In the genomic region with DNA sequence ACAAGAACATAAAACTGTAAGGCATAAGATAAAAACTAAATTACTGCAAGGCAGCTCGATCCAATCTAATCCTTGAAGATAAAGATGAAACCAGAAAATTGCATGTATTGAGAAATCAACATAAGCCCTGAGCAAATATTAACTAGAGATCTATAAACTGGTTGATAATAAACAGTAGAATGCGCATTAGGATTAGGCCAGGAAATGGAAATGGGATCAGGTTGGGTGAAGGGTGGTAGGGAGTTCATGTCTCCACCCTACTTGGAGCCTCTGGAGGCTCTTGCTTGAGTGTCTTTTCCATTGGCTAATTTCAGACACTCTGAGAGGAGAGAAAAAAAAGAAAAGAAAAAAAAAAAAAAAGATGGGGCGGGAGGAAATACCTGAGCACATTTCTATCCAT, we compare ENCODE assay signal across 24 mouse cellular contexts.
"Had no signal": no experiment of that assay in that cellular context is flagged by ENCODE, and none has a peak within 500 bp of the region (broad histone marks: within the 10 kb centered on the region; RNA-seq: fewer than 3 reads in every experiment).

No protein-coding gene starts in this region.

- H3K9ac ChIP-seq: heart, embryonic 12.5 days; hindbrain, embryonic 12.5 days; hindbrain, embryonic 14.5 days; limb, embryonic 12.5 days; liver, embryonic 13.5 days; liver, embryonic 15.5 days; liver, postnatal 0 days had no signal

- H3K27ac ChIP-seq: gastrocnemius, adult 2 months; heart, embryonic 10.5 days; hindbrain, embryonic 10.5 days; hindbrain, embryonic 12.5 days; hindbrain, embryonic 14.5 days; layer of hippocampus, adult 2 months; limb, embryonic 10.5 days; limb, embryonic 12.5 days; liver, embryonic 13.5 days; liver, embryonic 15.5 days had no signal

- H3K4me2 ChIP-seq: heart, embryonic 12.5 days; hindbrain, embryonic 12.5 days; hindbrain, embryonic 14.5 days; limb, embryonic 12.5 days; liver, embryonic 13.5 days; liver, embryonic 15.5 days had no signal

- H3K9me3 ChIP-seq: heart, embryonic 10.5 days; heart, embryonic 12.5 days; hindbrain, embryonic 10.5 days; hindbrain, embryonic 12.5 days; limb, embryonic 10.5 days; limb, embryonic 12.5 days; liver, embryonic 13.5 days; liver, embryonic 15.5 days had no signal

- H3K4me1 ChIP-seq: heart, embryonic 10.5 days; heart, embryonic 12.5 days; liver, embryonic 13.5 days; liver, embryonic 15.5 days had no signal

- H3K27me3 ChIP-seq: heart, embryonic 12.5 days; hindbrain, embryonic 12.5 days; limb, embryonic 12.5 days; liver, embryonic 13.5 days; liver, embryonic 15.5 days had no signal

- H3K4me3 ChIP-seq: gastrocnemius, adult 2 months; heart, embryonic 10.5 days; heart, embryonic 12.5 days; hindbrain, embryonic 10.5 days; hindbrain, embryonic 12.5 days; layer of hippocampus, adult 2 months; limb, embryonic 10.5 days; limb, embryonic 12.5 days; liver, embryonic 13.5 days; liver, embryonic 15.5 days had no signal

- H3K36me3 ChIP-seq: heart, embryonic 10.5 days; heart, embryonic 12.5 days; hindbrain, embryonic 10.5 days; hindbrain, embryonic 12.5 days; limb, embryonic 10.5 days; limb, embryonic 12.5 days; liver, embryonic 13.5 days; liver, embryonic 15.5 days had no signal

- ATAC-seq: inflammation-experienced regulatory T-cells, adult 6 months; liver, postnatal 0 days had no signal

- DNase-seq: gastrocnemius, adult 2 months; gastrocnemius, postnatal 10 days; gastrocnemius, postnatal 25 days; heart, adult 18-20 months; heart, postnatal 10 days; heart, postnatal 4 days; kidney, adult 18-20 months; kidney, adult 8-10 months; kidney, postnatal 10 days; kidney, postnatal 25 days; kidney, postnatal 4 days; liver; liver, embryonic 13.5 days; liver, postnatal 0 days had no signal
